Mouse (Mus musculus) forebrain, embryonic 12.5 days (tissue): ENCODE data around the gene Panx3. TPM values are rescaled to one million over a fixed set of nuclear protein-coding genes. Genes with fewer than 3 reads are reported as not detected.

Source experiments
- ATAC-seq: fragments of 200-750 bp; cut with Nextera tagmentation; 2 replicates; pipeline ENCODE4 v1.8.0; 2017; ENCODE audit warnings: moderate TSS enrichment; ENCODE audit not compliant: low FRiP score
- H3K27ac ChIP-seq: fragments of 300-500 bp; sonication (generic); 2 replicates; pipeline ENCODE4 v1.5.1; 2016; ENCODE audit warnings: mild to moderate bottlenecking
- H3K27me3 ChIP-seq: fragments of 300-500 bp; sonication (generic); 2 replicates; pipeline ENCODE4 v1.6.1; 2016; ENCODE audit warnings: mild to moderate bottlenecking
- H3K36me3 ChIP-seq: fragments of 300-500 bp; sonication (generic); replicated peaks from 2 replicates; pipeline ENCODE4 v1.6.1; 2016; ENCODE audit warnings: mild to moderate bottlenecking
- H3K4me1 ChIP-seq: fragments of 300-500 bp; sonication (generic); 2 replicates; pipeline ENCODE4 v1.6.1; 2016
- H3K4me2 ChIP-seq: fragments of 300-500 bp; sonication (generic); 2 replicates; pipeline ENCODE4 v1.6.1; 2016; ENCODE audit warnings: mild to moderate bottlenecking, moderate library complexity
- H3K4me3 ChIP-seq: fragments of 300-500 bp; sonication (generic); replicated peaks from 2 replicates; pipeline ENCODE4 v1.5.1; 2016; ENCODE audit warnings: mild to moderate bottlenecking
- H3K9ac ChIP-seq: fragments of 300-500 bp; sonication (generic); 2 replicates; pipeline ENCODE4 v1.6.1; 2016; ENCODE audit warnings: mild to moderate bottlenecking
- H3K9me3 ChIP-seq: fragments of 300-500 bp; sonication (generic); 2 replicates; pipeline ENCODE4 v1.6.1; 2016
- WGBS: fragments of 180-500 bp; shearing (Covaris S2); methylation state at CpG from one replicate; pipeline ENCODE4 v1.1.7; 2016; 5-methylcytosine and 5-hydroxymethylcytosine counted together
- polyA plus RNA-seq: library from polyadenylated mRNA; unstranded; fragments of >200 nt; fragmentation: Nextera tagmentation; extraction: Ambion mirVana; gene quantifications from 2 replicates; pipeline ENCODE4 v1.2.1, GENCODE M21; 2016

Gene Panx3
- polyA plus RNA-seq, 1 experiment from 2014 or later = 0.19 TPM

DNA sequence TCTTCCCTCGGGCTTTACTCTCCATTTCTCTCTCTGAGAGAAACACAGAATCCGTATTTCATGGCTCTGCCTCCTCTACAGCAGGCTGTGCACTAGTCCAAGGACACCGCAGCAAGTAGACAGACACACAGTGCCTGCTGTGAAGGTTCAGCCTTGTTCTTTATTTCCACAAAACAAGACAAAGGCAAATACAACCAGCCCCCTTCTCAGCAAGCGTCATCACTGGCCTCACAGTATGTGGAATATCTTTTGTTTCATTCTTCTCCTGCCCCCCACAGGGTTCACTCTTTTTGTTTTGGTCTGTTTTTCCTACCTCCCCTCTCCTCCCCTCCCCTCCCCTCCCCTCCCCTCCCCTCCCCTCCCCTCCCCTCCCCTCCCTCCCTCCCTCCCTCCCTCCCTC is 40.5 kb downstream of the Panx3 start:
- Histone ChIP-seq H3K4me1 (peaks cover 21% of the 10 kb centered on the region), H3K27me3 (no peaks in the 10 kb centered on the region), H3K36me3 (no peaks in the 10 kb centered on the region), H3K27ac (no peak overlapping the region; the same call in 1 of the 2 replicates), H3K9me3 (no peaks in the 10 kb centered on the region), H3K4me3 (no peak overlapping the region), H3K4me2 (no peak overlapping the region), H3K9ac (no peak overlapping the region)
- WGBS = 35% methylated on average over 4 of the region's 4 CpGs
- no peak for ATAC-seq

DNA sequence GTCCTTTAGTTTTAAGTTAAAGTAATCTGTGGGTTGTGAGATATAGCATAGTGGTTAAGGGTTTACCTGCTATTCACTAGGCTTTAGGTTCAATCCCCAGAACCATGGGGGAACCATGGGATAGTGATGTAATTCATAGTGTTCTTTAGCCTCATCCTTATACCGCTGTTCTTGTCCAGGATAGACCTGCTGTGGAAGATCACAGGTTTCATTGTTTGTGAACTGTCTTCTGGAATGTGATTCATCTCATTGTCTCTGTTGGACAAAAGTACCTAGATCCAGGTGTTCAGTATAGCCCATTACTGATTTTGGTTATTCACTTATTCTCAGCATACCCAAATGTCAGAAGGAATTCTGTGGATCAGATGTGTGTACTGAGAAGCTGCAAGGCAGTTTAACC is 41.8 kb downstream of the Panx3 start:
- Histone ChIP-seq H3K4me3 (no peak overlapping the region), H3K27me3 (no peaks in the 10 kb centered on the region), H3K4me2 (no peak overlapping the region), H3K9ac (no peak overlapping the region), H3K27ac (no peak overlapping the region), H3K9me3 (no peaks in the 10 kb centered on the region), H3K4me1 (peaks cover 21% of the 10 kb centered on the region), H3K36me3 (no peaks in the 10 kb centered on the region)
- 95% methylated on average over 1 of the region's 1 CpGs for WGBS
- no peak for ATAC-seq

DNA sequence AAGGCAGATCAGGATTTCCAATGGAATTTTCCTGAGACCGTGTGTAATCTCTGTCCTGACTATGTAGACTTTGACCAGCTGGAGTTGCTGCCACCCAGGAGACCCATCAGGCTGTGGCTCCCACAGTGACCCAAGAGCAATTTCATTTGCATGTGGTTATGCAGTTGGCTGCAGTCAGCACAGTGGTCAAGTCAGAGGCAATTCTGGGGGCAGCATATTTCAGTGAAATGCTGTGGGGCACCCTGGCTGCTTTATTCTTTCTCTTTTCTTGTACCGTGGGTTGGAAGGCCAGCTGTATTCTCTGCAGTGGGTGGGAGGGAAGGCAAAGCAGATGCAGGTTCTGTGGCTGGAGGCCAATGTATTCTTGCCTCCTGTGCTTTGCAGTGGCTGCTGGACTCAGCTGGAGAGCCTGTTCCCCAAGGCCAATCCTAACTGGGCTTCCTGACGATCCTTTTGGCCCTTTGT is 42.9 kb downstream of the Panx3 start:
- Histone ChIP-seq H3K9me3 (no peaks in the 10 kb centered on the region), H3K9ac (no peak overlapping the region), H3K4me3 (no peak overlapping the region), H3K27me3 (no peaks in the 10 kb centered on the region), H3K36me3 (no peaks in the 10 kb centered on the region), H3K27ac (peak overlapping the region; percentile 85), H3K4me1 (peaks cover 21% of the 10 kb centered on the region), H3K4me2 (peak overlapping the region; percentile 30)
- ATAC-seq = peak; percentile 51
- WGBS = 11% methylated on average over 3 of the region's 3 CpGs

DNA sequence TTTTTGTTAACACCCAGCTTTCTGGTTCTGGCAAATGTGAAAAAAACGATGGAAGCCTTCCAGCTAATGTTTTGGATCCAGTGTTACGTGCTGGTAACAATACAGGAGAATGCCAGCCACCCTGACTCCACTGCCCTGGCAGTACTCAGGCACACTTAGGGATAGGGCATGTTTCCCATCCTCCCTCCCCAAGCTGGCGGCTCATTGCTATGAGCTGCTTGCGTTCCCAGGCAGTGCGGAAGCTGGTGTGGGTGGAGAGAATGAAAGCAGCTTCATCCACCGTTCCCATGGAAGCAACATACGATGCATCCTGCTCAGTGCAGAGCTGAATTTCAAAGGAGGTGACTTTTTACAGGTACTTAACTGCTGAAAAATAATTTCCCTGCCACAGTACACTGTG is 43.4 kb downstream of the Panx3 start:
- no peaks in the 10 kb centered on the region for H3K27me3 ChIP-seq
- H3K4me3 ChIP-seq = no peak overlapping the region
- H3K27ac ChIP-seq = peak overlapping the region; percentile 85
- 19% methylated on average over 7 of the region's 7 CpGs for WGBS
- H3K4me2 ChIP-seq = peak overlapping the region; percentile 30
- peak; percentile 89 for ATAC-seq
- no peaks in the 10 kb centered on the region for H3K36me3 ChIP-seq
- H3K9ac ChIP-seq = no peak overlapping the region
- H3K4me1 ChIP-seq = peaks cover 21% of the 10 kb centered on the region
- no peaks in the 10 kb centered on the region for H3K9me3 ChIP-seq

DNA sequence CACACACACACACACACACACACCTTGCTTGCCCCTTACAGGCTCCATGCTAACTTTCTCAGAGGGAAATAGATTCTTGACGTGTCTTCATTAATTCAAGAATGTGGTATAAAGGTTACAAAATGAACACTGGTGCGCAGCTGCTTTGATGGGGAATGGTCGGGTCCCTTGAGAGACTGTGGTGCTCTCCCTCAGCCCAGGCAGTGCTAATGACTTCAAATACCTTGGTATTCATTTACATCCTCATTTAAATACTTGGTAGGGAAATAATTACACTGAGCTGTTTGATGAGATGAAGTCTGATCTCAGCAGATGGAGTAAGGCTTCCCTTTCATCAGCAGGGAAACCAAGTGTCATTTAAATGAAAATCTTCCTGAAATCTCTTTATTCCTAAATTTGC is 43.9 kb downstream of the Panx3 start:
- Histone ChIP-seq H3K4me1 (peaks cover 21% of the 10 kb centered on the region), H3K9ac (no peak overlapping the region), H3K4me2 (peak overlapping the region; percentile 30; the same call in 1 of the 2 replicates), H3K4me3 (no peak overlapping the region), H3K27me3 (no peaks in the 10 kb centered on the region), H3K27ac (peak overlapping the region; percentile 85), H3K9me3 (no peaks in the 10 kb centered on the region), H3K36me3 (no peaks in the 10 kb centered on the region)
- WGBS = 28% methylated on average over 3 of the region's 3 CpGs
- ATAC-seq = peak; percentile 81

DNA sequence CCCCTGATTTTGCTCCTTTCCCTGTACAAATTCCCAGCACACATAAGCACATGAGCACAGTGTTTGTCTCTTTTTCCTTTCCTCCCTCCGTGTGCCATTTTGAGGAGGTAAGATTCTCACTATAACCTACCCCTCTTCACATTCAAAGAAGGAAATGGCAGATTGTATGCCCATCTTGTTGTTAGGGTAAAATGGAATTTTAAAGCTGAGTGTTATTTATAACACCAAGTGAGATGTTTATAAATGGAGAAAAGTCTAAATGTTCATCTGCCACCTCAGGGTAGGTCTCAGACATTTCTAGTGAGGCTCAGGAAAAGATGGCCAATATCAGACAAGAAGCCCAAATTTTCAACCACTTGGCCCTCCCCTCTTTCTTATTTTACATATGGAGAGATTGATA is 44.5 kb downstream of the Panx3 start:
- H3K4me2 ChIP-seq = no peak overlapping the region
- peaks cover 21% of the 10 kb centered on the region for H3K4me1 ChIP-seq
- H3K9ac ChIP-seq = no peak overlapping the region
- no peaks in the 10 kb centered on the region for H3K27me3 ChIP-seq
- H3K9me3 ChIP-seq = no peaks in the 10 kb centered on the region
- ATAC-seq = no peak
- 0 out of 2 replicates have a peak overlapping the region, but pooled peaks have one; percentile 85 for H3K27ac ChIP-seq
- 94% methylated on average over 1 of the region's 1 CpGs for WGBS
- H3K4me3 ChIP-seq = no peak overlapping the region
- H3K36me3 ChIP-seq = no peaks in the 10 kb centered on the region

DNA sequence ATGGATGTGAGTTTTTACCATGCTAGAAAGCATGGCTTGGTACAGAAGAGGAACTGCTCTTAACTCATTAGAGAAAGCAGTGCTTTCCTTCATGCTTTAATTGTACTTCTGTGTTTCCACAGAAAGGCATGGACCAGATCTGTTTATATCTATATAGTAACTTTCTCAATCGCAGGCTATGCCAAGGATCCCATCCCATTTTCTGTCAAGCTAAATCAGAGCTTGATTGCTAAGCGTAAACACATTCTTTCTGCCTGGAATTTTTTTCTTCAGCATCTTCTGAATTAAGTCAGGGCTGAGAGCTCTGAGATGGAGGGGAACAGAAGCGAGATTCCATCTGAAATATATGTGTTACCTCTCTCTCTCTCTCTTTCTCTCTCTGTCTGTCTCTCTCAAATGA is 45.1 kb downstream of the Panx3 start:
- Histone ChIP-seq H3K9me3 (no peaks in the 10 kb centered on the region), H3K36me3 (no peaks in the 10 kb centered on the region), H3K27ac (no peak overlapping the region), H3K4me3 (no peak overlapping the region), H3K4me1 (peaks cover 21% of the 10 kb centered on the region), H3K27me3 (no peaks in the 10 kb centered on the region), H3K4me2 (no peak overlapping the region), H3K9ac (no peak overlapping the region)
- 87% methylated on average over 3 of the region's 3 CpGs for WGBS
- ATAC-seq = no peak

DNA sequence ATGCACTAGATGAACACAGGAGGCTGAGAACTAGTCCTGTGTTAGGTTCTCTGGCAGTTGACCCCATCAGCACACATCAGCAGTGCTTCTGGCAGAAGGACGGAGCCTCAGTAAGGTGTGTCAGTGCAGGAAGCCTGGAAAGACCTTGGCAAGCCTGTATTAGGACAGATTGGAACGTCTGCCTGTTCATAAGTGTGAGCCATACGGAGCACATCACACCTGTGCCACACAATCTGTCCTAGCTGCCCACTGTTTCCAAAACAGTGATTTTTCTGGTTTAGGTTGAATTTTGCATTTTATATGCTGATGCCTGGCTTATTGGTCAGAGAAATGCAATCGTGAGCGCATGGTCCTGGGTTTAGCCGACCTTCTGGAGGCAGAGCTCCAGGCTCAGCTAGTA is 47.7 kb downstream of the Panx3 start:
- no peak overlapping the region for H3K9ac ChIP-seq
- no peaks in the 10 kb centered on the region for H3K27me3 ChIP-seq
- ATAC-seq = no peak
- 0 out of 2 replicates have a peak overlapping the region, but pooled peaks have one; percentile 31 for H3K27ac ChIP-seq
- H3K4me1 ChIP-seq = peaks cover 17% of the 10 kb centered on the region
- no peaks in the 10 kb centered on the region for H3K9me3 ChIP-seq
- 77% methylated on average over 6 of the region's 6 CpGs for WGBS
- no peaks in the 10 kb centered on the region for H3K36me3 ChIP-seq
- H3K4me2 ChIP-seq = no peak overlapping the region
- no peak overlapping the region for H3K4me3 ChIP-seq

DNA sequence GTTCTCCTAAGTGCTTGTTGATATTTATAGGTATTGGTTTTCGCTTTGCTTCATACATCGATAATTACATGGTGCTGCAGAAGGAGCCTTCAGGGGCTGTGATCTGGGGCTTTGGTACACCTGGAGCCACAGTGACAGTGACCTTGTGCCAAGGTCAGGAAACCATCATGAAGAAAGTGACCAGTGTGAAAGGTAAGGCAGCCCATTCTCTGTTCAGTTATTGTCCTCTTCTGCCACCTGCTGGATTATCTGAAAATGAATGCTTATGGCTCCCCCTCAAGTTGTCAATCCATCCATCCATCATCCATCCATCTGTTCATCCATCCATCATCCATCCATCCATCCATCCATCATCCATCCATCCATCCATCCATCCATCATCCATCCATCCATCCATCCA is 52.3 kb downstream of the Panx3 start:
- H3K9me3 ChIP-seq = no peaks in the 10 kb centered on the region
- no peak for ATAC-seq
- no peak overlapping the region for H3K4me3 ChIP-seq
- H3K4me2 ChIP-seq = no peak overlapping the region
- H3K36me3 ChIP-seq = no peaks in the 10 kb centered on the region
- WGBS = 67% methylated on average over 2 of the region's 2 CpGs
- H3K27ac ChIP-seq = no peak overlapping the region
- H3K27me3 ChIP-seq = no peaks in the 10 kb centered on the region
- H3K4me1 ChIP-seq = peaks cover 9% of the 10 kb centered on the region
- no peak overlapping the region for H3K9ac ChIP-seq

DNA sequence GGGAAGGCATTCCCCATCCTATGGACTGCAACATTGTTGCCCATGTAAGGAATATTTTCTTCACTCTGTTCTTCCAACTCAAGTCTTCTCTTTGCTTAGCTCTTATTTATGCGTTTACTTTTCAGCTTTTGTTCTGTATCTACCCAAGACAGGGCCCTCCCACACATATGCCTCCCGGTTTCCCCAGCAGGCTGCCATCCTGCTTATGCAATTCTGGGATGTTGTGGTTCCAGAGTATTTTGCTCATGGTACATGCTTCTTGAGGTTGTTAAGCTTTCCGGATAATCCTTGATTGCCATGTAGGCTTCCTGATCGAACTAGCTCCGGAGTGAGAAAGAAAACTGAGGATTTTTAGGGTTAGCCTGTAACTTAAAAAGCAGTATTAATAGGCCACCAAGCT is 53.8 kb downstream of the Panx3 start:
- Histone ChIP-seq H3K36me3 (no peaks in the 10 kb centered on the region), H3K4me3 (no peak overlapping the region), H3K27ac (no peak overlapping the region), H3K4me1 (peaks cover 9% of the 10 kb centered on the region), H3K9ac (no peak overlapping the region), H3K4me2 (no peak overlapping the region), H3K9me3 (no peaks in the 10 kb centered on the region), H3K27me3 (no peaks in the 10 kb centered on the region)
- WGBS = 68% methylated on average over 5 of the region's 5 CpGs
- ATAC-seq = no peak

DNA sequence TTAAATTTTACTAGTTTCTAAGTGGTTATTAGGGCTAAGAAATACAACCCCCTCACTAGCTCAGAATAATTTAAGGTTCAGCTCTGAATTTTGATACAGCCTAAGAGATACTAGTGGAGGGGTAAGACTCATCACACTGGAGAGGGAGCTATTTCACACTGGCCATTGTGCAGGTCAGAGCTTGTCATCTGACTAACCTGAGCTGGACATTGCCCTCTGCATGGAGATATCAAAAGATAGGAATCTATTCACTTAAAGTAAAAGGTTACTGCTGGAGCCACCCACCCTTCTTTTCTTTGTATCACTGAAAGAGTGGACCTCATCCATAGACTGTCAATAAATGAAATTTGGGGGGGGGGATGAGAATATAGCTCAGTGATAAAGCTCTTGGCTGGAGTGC is 54.7 kb downstream of the Panx3 start:
- H3K4me2 ChIP-seq = peak overlapping the region; percentile 61; the same call in 1 of the 2 replicates
- no peaks in the 10 kb centered on the region for H3K27me3 ChIP-seq
- H3K4me3 ChIP-seq = no peak overlapping the region
- H3K4me1 ChIP-seq = peaks cover 9% of the 10 kb centered on the region
- H3K9ac ChIP-seq = no peak overlapping the region
- 0 out of 2 replicates have a peak, but pooled peaks have one; percentile 9 for ATAC-seq
- H3K27ac ChIP-seq = no peak overlapping the region
- no peaks in the 10 kb centered on the region for H3K36me3 ChIP-seq
- no peaks in the 10 kb centered on the region for H3K9me3 ChIP-seq

DNA sequence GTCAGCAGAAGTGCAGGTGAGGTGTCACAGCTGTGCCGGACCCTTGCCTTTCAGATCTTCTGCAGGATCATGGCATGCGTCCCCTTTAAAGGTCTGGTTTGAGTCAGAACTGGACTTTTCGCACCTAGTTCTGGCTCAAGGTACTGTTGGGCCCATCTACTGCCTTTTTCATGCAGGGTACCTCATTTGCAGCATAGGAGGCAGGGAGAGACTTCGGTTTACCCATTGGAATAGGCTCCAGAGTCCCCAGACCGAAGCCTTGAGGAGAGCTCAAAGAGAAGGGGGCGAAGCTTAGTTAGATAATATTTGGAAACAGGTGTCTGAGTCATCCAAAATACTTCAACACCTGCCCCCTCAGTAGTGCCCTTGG is 55.1 kb downstream of the Panx3 start:
- peak overlapping the region; percentile 57 for H3K4me3 ChIP-seq
- no peaks in the 10 kb centered on the region for H3K36me3 ChIP-seq
- ATAC-seq = peak; percentile 53
- H3K27me3 ChIP-seq = no peaks in the 10 kb centered on the region
- H3K27ac ChIP-seq = peak overlapping the region; percentile 76; the same call in 1 of the 2 replicates
- H3K4me1 ChIP-seq = peaks cover 9% of the 10 kb centered on the region
- peak overlapping the region; percentile 61 for H3K4me2 ChIP-seq
- H3K9ac ChIP-seq = peak overlapping the region; percentile 53
- no peaks in the 10 kb centered on the region for H3K9me3 ChIP-seq
- 22% methylated on average over 6 of the region's 6 CpGs for WGBS

DNA sequence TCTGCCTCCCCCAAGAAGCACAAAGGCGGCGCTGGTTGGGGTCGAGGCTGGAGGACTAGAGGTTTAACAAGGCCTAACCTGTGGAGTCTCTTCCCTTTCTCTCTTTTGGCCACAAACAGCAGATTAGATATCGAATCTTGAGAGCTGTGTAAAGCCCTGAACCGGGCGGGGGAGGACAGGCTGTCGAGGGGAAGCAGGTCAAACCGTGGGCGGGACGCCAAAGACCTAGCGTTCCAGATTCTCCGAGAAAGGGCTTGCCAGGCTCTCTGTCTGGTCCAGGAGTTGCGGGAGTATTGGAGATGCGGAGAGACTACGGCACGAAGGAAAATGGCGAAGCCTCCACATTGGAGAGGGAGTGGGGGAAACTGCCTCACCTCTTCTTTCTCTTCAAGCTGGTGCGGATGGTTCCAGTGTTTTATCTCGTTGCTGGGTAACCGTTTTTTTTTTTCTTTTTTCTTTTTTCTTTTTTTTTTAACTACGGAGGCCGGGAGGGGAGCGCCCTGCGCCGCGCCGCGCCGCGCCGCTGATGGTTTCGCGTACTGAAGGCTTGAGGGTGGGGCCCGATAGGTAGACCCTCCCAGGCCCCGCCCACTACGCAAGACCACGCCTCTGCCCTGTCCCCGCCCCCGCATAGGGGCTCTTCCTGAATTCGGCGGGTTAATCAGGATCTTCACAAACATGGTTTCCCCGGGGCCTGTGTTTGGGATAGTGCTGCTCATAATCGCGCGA is 55.7 kb downstream of the Panx3 start, which contains the start of gene Spa17:
Gene Spa17, minus strand, starts transcription at position 541 of the 729 bp plus-strand sequence.
- H3K4me2 ChIP-seq = peak within 1 kb of the TSS; percentile 61
- peak; percentile 96 for ATAC-seq
- H3K4me1 ChIP-seq = peaks cover 9% of the 10 kb centered on the region
- no peaks in the 10 kb centered on the region for H3K9me3 ChIP-seq
- H3K27me3 ChIP-seq = no peaks in the 10 kb centered on the region
- peak within 1 kb of the TSS; percentile 63 for H3K9ac ChIP-seq
- WGBS = under 1% methylated on average over 45 of the region's 45 CpGs
- H3K27ac ChIP-seq = peak within 1 kb of the TSS; percentile 76
- peak within 1 kb of the TSS; percentile 57 for H3K4me3 ChIP-seq
- no peaks in the 10 kb centered on the region for H3K36me3 ChIP-seq
